Mouse (Mus musculus) stomach, postnatal 0 days (tissue): ENCODE results near the gene Banf1.

ENCODE experiments used
- CTCF ChIP-seq: IDR thresholded peaks from 2 replicates; pipeline ENCODE4 v1.5.1; 2016; ENCODE audit warnings: antibody characterized with exemption, low read depth, mild to moderate bottlenecking, moderate library complexity
- EP300 ChIP-seq: optimal IDR thresholded peaks from 2 replicates; pipeline ENCODE3; 2016; ENCODE audit warnings: antibody characterized with exemption

DNA sequence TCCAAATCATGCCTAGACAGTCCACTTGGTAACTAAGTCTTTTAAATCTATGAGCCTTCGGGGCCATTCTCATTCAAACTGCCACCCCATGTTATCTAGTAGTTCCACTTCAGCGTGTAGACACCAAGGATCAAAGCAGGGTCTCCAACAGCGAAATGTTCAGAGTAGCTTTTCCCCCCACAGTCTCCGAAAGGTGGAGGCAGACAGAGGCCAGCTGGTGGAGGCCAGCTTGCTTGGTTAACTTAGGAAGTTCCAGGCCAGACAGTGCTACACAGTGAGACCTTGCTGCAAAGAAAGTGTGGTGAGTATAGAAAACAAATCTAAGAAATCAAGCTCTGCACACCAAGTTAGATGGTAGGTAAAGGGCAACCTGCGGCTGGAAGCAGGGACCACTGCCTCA lies 43.7 kb upstream of the Banf1 start:
- TF ChIP-seq CTCF, result no peak
- TF ChIP-seq EP300, result no peak
